Mouse (Mus musculus) urinary bladder, postnatal 36 days (tissue): ENCODE data around the gene C2.
"Not testable (repeated sequence)": the region's sequence is repeated elsewhere in the genome, so short reads cannot be mapped to it uniquely, and the experiment has no call there.

Source experiments
- DNase-seq, 2 experiments: peaks; one replicate each; pipeline ENCODE4 v3.0.0; 2022; ENCODE audit warnings: low spot score in 2 of 2, mixed read lengths in 1 of 2

Gene C2

GRCm38 (mm10) chr17:34836155-34836855, 61.8 kb downstream of the C2 start:
- DNase-seq, result no peak

GRCm38 (mm10) chr17:34830776-34831175, 67.3 kb downstream of the C2 start:
- not testable (repeated sequence) for DNase-seq

GRCm38 (mm10) chr17:34814818-34815370, 83.2 kb downstream of the C2 start:
- DNase-seq, result no peak

DNA sequence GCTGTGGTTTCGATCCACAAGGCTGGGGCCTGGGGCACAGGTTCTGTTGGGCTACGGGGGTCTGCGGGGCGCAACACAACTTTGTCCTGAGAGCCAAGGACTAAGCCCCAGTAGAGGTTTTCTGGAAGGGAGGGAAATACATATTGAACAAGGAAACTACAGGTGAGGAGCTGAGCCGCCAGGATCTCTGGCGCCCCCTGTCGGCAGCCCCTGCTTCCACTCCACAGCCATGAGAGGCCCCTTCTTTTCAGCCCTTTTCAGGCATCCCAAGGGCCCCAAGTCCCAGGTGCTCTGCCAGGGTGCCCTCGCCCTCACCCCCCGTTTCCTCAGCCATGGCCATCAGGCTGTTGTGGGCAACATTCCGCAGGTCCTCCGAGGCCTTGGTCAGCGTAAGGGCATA, 84.3 kb downstream of the C2 start:
- not testable (repeated sequence) for DNase-seq
